Mouse (Mus musculus): ENCODE results near the gene Morn4.

GRCm38 (mm10) chr19:42080469-42080868 lies 5.7 kb downstream of the Morn4 start:
- no peak for TF ChIP-seq POLR2A (IDR thresholded peaks at IDR 0.05; ENCODE audit: low read depth, low read length)
- no peak for TF ChIP-seq CTCF (conservative IDR thresholded peaks at IDR 0.05; ENCODE audit: insufficient read depth, insufficient read length, low read depth, low read length)
